Mouse (Mus musculus) T-helper 1 cell (primary cell): Measurements from ENCODE around the gene Tmem117.

Source experiments
- in situ Hi-C: fragments of 300-600 bp; cut with MboI, MseI; formaldehyde crosslinking; loops from one replicate; pipeline ENCODE4 v1.15.1; 2025; ENCODE audit warnings: high pct_unique_total_duplicates

Tmem117 gene

GRCm38 (mm10) chr15:94770832-94771578, 142.0 kb downstream of the Tmem117 start:
- in situ Hi-C loops: no loop called here

DNA sequence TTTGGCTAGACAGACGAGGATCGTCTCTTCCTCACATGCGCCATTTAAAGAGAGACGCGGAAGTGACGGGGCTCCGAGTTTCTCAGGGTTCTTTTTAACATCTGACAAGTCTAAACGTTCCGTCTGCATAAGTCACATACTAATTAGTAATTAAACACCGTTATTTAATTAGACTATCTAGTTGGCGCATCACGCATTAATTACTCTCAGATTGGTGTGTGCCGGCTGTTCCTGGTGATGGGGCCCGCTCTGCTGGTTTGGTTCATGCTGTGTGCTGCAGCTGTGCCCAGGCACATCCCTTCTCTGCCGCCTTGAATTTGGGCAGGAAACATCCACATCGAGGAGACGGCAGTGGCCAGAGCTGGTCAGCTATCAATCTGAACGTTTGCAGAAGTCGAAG, 142.7 kb downstream of the Tmem117 start:
- in situ Hi-C loops: no loop called here

DNA sequence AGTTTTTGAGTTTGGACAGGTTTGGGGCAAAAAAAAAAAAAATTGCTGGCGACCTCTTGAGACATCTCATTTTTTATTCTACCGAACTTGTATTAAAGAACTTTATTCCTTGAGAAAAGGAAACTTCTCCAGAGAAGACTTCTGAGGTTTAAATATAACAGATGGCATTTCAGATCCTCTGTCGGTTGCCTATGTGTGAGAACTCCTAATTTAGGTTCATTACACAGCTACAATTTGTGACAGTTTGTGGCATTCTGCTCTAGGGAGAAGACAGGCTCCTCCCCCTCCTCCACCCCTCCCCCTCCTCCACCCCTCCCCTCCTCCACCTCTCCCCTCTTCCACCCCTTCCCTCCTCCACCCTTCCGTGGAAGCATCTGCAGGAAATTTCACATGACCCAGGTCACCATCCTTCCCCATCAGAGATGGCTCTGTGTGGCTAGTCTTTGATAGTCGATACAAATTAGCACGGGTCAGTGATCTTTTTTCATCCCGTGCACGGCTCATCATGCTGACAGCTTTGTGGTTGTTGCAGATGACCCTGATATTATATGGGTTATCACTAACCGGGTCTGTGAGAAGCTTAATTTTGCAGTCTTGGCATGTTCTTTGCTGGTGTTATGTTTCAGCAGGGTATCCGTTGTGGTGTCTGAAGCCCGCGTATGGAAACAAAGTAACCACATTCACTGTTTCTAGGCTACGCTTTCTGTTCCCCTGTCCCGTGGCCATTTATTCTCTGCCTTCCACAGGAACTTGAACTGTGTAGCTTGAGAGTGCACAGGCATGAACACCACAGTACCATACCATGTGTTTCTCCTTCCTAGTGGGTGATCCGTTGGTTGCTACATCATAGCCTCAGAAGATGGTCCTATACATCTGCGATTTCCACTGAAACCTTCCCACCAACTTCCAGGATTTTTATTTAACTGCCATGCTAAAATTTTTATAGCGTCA, 147.4 kb downstream of the Tmem117 start:
- in situ Hi-C loops: no loop called here

GRCm38 (mm10) chr15:94781556-94781955, 152.5 kb downstream of the Tmem117 start:
- in situ Hi-C loops: no loop called here

GRCm38 (mm10) chr15:94793455-94793854, 164.4 kb downstream of the Tmem117 start:
- in situ Hi-C loops: no loop called here

DNA sequence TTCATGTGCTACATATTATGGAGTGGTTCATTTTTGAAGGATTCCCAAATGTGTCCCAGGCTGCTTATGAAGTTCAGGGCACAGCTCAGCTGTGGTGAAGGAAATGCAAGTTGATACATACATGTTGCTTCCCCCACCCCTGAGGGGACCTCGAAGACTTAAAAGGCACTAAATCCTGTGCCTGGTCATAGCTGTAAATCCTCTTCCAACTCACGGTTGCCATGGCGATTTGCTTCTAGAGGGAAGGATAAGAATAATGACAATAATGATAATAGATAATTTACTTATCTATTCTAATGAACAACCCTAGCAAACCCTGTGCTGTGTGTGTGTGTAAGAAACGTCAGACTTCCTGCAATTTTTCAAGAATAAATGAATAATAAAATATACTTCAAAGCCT, 166.5 kb downstream of the Tmem117 start:
- in situ Hi-C loops: no loop called here

DNA sequence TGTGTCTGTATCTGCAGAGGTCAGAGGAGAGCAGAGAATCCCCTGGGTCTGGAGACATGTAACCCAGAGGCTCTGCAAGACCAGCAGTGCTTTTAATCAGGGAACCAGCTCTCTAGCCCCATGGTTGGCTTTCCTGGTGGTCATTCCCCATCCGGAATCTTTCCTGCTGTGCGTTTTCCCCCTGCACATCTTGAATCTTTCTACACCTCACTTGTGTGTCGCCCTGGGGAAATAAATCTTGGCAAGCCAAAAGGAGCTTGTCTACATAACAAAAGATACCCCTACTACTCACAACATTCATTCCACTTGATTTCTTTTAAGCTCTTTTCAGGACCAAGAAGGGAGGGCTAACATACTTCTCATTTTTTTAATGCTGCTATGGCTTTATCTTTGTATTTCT, 169.2 kb downstream of the Tmem117 start:
- in situ Hi-C loops: no loop called here

DNA sequence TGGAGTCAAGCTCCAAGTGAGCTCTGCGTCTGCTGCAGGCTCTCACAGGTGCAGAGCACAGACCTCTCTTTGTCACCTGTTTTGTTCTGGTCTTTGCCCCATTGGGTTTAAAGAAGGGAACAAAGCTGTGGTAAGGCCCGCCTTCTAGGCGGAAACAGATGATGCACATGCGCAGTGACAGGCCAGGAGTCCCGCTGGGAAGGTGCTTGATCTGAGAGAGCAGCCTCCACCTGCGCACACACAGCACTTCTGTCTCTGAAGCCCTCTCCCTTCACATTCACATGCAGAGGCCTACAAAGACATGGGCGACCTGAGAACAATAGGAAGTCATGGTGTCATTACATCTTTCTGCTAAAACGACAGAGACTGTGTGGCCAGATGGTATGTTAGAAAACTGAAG, 172.4 kb downstream of the Tmem117 start:
- in situ Hi-C loops: no loop called here

DNA sequence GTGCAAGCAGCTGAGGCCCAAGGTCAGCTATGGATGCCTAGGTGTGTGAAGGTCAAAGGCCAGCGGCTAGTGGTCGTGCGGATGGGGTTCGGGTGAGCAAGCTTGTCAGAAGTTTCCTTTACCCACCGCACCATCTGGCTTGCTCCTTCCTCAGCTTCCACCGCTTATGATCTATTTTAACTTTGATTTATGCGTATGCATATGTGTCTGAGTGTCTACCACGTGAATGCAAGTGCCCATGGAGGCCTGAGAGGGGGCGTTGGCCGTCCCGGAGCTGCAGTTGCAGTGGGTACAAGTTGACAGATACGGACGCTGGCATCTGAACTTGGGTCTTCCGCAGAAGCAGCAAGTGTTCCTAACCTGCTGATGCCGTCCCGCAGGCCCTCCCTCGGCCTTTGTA, 173.8 kb downstream of the Tmem117 start:
- in situ Hi-C loops: no loop called here

DNA sequence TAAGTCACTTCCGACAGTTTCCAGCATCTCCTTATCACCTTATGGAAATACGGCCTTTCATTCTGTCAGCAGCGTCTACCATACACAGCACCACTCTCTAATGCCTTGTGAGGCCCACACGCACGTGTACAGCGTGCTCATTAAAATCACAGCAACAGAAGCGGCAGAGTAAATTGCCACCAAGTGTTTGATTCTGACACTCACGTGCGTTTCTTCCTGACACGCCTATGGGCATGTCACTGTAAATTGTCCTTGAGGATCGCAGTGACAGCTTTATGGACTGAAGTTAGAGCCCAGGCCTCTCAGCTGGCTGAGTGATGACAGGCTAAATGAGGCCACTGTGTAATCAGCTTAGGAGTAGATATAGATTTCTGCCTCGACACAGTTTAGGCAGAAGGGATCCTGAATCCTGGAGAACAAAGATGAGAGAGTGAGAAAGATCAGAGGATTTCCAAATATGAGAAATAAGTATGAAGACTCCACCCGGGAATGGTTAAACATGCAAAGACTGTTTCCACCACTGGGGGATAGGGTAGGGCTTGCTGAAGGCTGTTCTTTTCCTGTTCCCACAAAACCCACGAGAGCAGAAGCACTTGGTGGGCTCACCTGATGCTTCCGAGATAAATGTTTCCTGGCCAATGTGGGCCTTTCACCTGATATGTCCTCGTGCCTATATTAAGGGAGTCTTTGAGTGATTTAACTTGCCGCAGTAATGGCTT, 174.8 kb downstream of the Tmem117 start:
- in situ Hi-C loops: no loop called here

DNA sequence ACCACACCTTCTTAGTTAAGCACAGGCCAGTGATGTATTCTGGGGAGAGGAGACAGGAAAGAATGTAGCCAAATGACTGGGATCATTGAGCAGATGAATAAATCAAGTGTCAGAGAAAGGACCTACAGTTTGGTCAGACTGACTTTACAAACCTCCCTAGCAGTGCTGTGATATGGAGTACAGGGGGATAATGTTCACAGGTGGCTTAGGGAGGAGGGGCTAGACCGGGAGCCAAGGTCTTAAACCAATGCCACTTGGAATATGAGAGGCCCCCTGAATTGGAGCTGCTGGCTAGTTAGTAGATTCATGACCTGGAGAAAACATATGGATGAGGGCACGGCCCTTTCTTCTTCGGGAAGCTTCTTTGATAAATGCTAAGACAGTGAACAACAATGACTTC, 177.0 kb downstream of the Tmem117 start:
- in situ Hi-C loops: no loop called here

DNA sequence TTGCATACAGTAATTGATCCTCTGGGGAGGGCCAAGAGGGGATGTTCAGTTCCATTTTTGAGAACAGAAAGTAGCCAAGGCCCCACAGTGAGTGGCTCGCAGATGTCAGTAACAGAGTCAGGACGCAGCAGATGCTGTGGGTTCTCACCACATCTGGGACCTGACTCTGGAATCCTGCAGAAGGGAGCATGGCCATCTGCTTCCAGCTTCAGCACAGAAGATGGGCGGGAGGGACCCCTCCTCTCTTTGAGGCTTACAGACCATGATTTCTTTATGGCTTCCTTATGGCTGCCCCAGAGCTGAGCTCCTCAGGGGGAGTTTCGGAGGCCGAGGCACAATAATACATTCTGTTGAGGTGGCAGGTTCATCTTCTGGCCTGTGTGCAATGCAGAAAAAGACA, 182.5 kb downstream of the Tmem117 start:
- in situ Hi-C loops: no loop called here

GRCm38 (mm10) chr15:94814213-94815100, 185.4 kb downstream of the Tmem117 start:
- in situ Hi-C loops: no loop called here

- in situ Hi-C loops: loop anchor here (5.0 kb wide), 1 partner anchor 52 kb away; no protein-coding TSS in a partner anchor
Observed at GRCm38 (mm10) chr15:94835634-94836033, 206.6 kb downstream of the Tmem117 start.

GRCm38 (mm10) chr15:94838646-94839045, 209.6 kb downstream of the Tmem117 start:
- in situ Hi-C loops: loop anchor here (5.0 kb wide), 1 partner anchor 49 kb away; no protein-coding TSS in a partner anchor

DNA sequence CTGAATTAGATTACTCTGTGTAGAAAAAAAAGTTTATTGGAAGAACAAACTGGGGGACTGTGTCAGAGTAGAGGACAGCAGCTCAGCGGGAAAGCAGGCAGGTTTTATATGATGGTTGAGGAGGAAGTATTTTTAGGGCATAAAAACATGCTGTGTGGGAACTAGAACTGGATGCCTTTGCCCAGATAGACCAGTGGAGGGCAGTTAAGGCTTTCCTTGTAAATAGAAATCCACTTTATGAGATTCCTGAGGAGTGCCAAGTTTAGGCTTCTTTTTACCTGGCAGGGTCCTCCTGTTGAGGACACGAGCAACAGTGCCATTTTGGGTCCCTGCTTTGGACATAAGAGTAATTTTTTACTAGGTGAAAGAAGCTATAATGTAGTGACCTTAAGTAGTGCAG, 218.5 kb downstream of the Tmem117 start:
- in situ Hi-C loops: no loop called here

DNA sequence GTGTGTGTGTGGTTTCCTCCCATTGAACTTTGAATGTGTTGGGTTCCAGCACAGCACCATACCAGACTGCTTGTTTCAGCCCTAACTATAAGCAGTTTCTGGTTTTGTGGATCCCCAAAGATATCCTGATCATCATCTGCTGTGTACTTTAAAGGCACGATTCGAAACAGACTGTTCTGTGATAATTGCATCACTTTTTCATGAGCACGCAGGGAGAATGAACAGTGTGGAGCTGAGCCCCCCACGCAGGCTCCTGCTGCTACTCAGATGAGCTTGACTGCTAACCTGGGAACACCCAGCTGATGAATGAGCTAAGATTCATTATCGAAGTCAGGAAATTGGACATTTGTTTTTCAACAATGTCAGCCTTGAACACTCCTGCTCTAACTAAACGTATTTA, 230.6 kb downstream of the Tmem117 start:
- in situ Hi-C loops: no loop called here

DNA sequence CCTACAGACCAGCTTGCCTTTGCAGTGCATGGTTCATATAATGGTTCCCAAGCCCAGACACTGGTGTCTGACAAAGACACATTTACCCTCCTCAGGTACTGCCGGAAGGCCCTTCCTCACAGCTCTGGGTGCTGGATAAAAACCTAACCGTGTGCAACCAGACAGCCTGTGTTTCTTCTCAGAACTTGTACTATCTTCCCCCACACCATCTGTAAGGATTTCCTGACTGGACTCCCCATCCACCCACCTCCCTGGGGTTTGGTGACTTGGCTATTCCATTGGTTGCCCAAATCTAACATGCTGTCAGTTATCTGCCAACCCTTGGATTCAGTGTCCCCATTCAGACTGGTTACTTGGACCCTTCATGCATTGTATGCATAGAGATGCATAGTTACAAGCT, 232.1 kb downstream of the Tmem117 start:
- in situ Hi-C loops: no loop called here

DNA sequence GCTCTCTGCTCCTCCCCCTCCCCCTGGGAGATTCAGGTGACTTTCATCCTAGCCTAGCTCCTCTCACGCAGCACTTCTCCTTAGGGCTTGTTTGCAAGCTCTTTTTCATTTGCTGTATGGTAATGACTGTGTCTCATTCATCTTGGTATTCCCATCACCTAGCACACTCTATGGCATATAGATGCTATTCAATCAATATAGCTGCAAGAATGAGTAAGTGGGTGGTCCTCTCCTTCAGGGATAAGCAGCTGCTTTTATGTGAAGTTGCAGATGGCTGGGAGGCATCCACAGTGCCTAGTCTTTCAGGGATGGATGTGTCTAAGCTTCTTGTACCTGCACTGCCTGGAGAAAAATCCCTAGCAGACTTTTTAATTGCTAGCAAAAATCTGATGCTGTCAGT, 235.1 kb downstream of the Tmem117 start:
- in situ Hi-C loops: no loop called here

GRCm38 (mm10) chr15:94868372-94868771, 239.3 kb downstream of the Tmem117 start:
- in situ Hi-C loops: no loop called here

- in situ Hi-C loops: loop anchor here (5.0 kb wide), 1 partner anchor 48 kb away; no protein-coding TSS in a partner anchor
Observed at GRCm38 (mm10) chr15:94885026-94885425, 256.0 kb downstream of the Tmem117 start.
